Mouse (Mus musculus): ENCODE measurements around the gene Rad23a. TPM values are rescaled to one million over a fixed set of nuclear protein-coding genes. Genes with fewer than 3 reads are reported as not detected.

Gene Rad23a
- total RNA-seq, 2 experiments from 2014 or later, result 63.8 to 77.0 TPM

DNA sequence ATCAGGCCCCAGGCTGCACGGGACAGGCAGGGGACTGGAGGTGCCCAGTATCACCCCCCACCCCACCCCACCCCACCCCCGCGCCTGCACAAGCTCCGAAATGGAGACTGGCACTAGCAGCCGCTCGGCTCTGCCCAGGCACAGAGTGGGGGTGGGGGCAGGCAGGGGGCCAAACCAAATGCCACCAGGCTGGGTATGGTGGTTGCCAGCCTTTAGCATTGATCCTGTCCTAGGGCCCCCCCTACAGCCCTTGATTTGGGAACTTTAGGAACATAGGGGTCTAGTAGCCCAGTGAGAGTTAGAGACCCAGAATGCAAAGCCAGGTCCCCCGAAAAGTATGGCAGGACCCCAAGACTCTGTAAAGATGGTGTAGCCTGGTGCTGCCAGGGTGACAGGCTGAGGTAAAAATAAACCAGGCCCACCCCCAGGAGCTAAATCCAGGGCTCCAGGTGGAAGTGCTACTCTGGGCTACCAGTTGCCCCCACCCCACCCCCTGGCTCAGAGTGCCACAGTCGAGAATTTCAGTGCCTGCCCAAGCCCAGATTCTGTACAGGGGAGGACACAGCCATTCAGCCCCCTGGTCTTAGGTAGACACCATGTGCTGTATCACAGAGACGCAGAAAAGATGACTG lies 50.5 kb downstream of the Rad23a start:
- DNase-seq (ENCODE audit: low spot score in 2 of 2), result no peak

DNA sequence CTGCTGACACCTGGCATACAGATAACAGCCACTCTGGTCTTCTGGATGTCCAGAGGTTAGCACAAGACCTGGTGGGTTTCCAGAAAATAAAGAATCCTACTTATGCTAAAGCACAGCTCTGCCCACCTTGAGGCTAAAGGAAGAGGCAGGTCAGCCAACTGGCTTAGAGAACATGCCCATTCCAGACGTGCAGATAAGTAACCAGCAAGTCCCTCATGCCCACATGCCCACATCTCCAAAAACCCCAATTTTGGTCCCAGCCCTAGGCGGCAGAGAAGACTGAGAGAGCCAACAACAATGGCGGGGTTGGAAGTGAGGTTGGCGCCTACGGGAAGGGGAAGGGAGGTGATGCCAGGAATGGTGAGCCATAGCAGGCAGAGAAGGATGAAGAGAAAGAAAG lies 51.1 kb downstream of the Rad23a start:
- no peak for DNase-seq (ENCODE audit: low spot score in 2 of 2)

DNA sequence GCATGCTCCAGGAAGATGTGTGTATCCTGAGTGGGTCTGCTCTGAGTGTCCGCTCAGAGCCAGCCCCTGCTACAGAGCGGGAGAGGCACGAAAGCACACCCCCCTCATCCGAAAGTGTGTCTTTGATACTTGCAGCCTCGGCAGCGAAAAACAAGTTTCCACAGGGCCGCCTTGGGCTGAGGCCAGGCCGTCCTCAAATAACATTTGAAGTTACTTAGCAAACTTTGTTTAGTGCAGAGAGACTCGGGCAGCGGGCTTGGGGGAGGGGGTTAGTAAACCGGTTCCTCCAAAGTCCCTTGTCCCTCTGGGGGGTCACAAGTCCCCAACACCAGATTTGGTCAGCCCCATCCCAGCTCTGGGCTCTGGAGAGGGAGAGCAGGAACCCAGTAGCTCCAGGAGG lies 51.6 kb downstream of the Rad23a start:
- no peak for DNase-seq (ENCODE audit: low spot score in 2 of 2)

DNA sequence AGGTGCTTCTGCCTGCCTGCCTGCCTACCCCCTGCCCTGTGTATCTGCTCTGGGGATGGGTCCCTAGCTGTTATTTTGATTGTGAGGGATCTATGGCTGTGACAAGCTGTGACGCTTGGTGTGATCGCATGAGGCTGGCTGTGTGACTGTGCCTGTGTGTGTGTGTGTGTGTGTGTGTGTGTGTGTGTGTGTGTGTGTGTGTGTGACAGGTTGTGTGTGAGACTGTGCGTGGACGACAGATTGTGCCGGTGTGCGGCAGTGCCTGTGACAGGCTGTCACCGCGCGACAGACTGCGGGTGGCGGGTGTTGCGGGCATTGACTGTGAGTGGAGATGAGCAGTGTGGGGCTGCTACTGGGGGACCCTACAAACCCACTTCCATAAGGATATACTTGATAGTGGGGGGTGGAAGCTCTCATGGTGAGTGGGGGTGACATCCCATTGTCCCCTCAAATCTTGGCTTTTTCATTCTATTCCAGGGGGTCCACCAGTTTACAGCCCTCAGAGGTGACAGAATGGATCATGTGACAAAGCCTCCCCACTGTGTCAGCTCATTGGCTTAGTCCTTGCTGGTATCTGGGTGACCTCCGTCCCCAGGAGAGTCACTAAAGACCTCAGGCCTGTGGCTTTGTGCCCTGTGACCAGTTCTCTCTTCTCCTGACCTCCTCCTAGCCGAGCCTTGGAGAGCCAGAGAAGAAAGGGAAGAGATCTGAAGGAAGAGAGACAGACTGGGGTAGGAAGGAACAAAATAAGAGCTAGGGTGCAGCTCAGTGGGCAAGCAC lies 52.8 kb downstream of the Rad23a start:
- DNase-seq (ENCODE audit: low spot score in 2 of 2), result no peak

DNA sequence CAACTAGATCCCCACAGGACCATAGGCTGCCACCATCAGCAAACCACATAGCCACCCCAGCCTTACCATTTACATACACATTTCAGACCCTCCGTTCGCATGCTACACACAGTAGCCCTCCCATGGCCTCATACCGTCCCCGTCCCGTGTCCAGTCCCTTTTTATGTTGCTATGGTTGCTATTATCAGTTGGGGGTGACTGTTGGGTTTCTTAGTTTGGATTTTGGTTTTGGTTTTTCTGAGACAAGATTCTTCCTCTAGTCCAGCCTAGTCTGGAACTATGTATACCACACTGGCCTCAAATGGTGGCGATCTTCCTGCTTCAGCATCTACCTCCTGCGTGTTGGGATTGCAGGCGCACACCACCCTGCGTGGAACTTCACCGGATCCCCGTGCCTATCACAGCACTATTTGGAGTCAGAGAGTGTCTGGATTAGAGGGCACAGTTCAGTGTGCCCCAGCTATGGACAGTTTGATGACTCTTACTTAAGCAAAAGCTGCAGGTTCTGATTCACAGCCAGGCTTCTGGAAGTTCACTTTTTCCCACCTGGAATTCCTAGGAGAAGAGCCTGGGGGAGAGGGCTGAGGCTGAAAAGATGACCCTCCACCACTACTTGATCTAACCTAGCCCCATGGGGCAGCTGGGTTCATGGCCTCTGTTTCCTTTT lies 53.5 kb downstream of the Rad23a start:
- no peak for DNase-seq (ENCODE audit: low spot score in 2 of 2)

DNA sequence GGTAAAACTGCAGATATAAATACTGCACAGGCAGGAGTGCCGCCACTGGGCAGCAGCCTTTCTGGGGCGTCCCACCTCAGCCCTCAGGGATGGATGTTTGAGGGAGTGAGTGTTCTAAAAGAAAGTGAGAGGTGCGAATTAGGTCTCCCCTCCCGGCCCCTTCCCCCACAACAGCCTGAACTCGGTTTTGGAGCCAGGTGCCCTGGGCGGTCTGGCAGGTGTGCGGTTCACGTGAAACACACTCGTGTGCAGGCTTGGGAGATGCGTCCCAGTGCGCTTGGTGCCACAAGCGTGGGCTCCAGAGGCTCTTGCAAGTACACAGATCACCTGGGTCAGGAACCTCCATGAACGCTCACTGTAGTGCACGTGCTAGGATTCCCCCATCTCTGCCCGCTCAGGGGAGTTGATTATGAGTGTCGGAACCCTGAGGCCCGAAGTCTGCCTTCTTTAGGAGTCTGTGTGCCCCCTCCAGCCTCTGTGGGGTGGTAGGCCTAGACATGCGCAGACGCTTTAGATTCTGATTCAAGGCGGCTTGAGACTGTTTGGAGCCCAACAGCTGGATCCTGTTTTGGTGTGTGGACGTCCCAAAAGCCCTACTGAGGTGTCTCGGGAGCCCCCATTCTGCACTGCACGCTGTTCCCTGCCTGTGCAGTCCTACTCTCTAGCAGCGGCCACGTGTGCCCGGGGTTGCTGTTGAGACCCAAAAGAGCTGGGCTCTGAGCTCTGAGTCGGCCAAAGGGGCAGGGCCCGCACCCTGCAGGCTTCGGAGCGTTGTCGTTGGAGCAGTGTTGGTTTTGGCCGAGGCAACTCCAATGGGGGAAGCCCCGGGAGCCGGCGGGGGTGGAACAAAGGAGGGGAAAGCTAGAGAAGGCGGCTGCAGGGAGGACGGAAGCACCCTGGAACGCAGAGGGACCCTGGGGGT lies 54.4 kb downstream of the Rad23a start:
- DNase-seq (ENCODE audit: low spot score in 2 of 2), result no peak

DNA sequence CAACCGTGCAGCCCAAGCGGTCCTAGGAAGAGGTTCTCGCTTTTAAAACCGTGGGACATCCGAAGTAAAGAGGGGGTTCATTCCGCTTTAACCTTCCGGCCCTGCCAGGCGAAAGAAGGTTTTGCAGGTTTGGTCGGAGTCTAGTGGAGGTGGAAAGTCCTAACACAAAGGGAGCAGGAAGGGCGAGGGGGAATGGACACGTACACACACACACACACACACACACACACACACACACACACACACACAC lies 55.0 kb downstream of the Rad23a start:
- no peak for DNase-seq (ENCODE audit: low spot score in 2 of 2)

DNA sequence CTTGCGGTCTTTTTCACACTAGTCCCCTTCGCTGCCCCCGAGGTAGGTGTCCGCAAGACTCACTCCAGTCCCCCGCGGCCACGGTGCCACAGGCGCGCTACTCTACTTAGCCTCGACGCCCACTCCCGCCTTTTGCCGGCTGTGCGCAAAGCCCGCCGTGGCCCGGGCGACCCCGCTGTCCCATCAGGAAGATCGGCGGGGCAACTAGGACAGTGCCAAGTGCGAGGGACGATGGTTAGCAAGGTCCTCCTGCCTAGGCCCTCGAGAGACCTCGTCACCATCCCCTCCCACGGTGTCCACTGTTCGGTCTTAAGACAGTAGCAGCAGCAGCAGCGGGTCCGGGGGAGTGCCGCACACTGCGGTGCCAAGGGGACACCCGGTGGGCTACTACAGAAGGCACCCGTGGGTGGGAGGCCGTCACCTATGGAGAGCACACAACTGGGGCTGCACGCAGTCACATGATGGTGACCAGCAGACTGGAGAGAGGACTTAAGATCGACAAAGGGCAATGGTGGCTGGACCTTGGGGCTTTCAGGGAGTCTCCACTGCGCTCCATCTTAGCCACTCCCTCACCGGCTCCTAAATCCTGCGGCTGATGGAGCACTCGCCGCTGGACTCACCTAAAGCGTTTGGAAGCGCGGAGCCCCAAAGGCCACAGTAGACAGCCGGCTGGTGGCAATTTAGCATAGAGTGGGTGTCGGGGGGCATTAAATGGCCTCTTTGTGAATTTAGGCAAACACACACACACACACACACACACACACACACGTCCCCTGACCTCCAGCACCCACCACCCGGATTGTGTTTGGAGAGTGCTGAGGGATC lies 55.6 kb downstream of the Rad23a start:
- no peak for DNase-seq (ENCODE audit: low spot score in 2 of 2)

Small RNA genes within 50 kb of the gene (microRNA-seq; reads per million reads assigned to microRNA genes)
- gene Mir7069, result 5.2 to 9.0 reads per million in 2 experiments

Other genes with a start within 250 kb of the Rad23a start
- gene Ier2, start 177.8 kb downstream of the Rad23a start, total RNA-seq (2021), result 10 to 100 TPM in 1 of 2 experiments, 1 to 10 TPM in 1; 6.2 to 10.0 TPM
- 100 to 1,000 TPM in 1 of 2 experiments, 10 to 100 TPM in 1; 96.9 to 108 TPM for gene Trmt1, start 154.4 kb downstream of the Rad23a start, total RNA-seq (2021)
- 10 to 100 TPM; 94.8 to 95.5 TPM for gene Nacc1, start 152.8 kb downstream of the Rad23a start, total RNA-seq (2021)
- 1 to 10 TPM; 2.0 to 2.2 TPM for gene Lyl1, start 139.2 kb downstream of the Rad23a start, total RNA-seq (2021)
- not detected for gene G430095P16Rik, start 117.7 kb downstream of the Rad23a start, total RNA-seq (2021)
- gene Nfix, start 40.3 kb downstream of the Rad23a start, total RNA-seq (2021), result 100 to 1,000 TPM; 379 to 429 TPM
- gene Dand5, start 17.8 kb downstream of the Rad23a start, total RNA-seq (2021), result 10 to 100 TPM; 10.7 to 10.9 TPM
- 10 to 100 TPM; 27.3 to 27.4 TPM for gene Gadd45gip1, start 9.1 kb downstream of the Rad23a start, total RNA-seq (2021)
- gene Calr, start 6.3 kb upstream of the Rad23a start, total RNA-seq (2021), result 100 to 1,000 TPM; 506 to 521 TPM
- gene Farsa, start 16.3 kb upstream of the Rad23a start, total RNA-seq (2021), result 10 to 100 TPM; 48.8 to 50.1 TPM
- gene Syce2, start 31.4 kb upstream of the Rad23a start, total RNA-seq (2021), result 10 to 100 TPM; 15.7 to 16.5 TPM
- gene Gcdh, start 53.3 kb upstream of the Rad23a start, total RNA-seq (2021), result 10 to 100 TPM; 38.3 to 38.5 TPM
- gene Klf1, start 61.3 kb upstream of the Rad23a start, total RNA-seq (2021), result under 1 TPM in 1 of 2 experiments, not detected in 1; 0.27 TPM
- gene Dnase2a, start 67.9 kb upstream of the Rad23a start, total RNA-seq (2021), result 1 to 10 TPM; 2.8 to 5.1 TPM
- 10 to 100 TPM; 71.8 to 73.3 TPM for gene Mast1, start 96.7 kb upstream of the Rad23a start, total RNA-seq (2021)
- 1 to 10 TPM in 1 of 2 experiments, under 1 TPM in 1; 0.87 to 1.1 TPM for gene Rtbdn, start 106.3 kb upstream of the Rad23a start, total RNA-seq (2021)
- not detected for gene Gm49661, start 128.8 kb upstream of the Rad23a start, total RNA-seq (2021)
- 100 to 1,000 TPM; 319 to 358 TPM for gene Prdx2, start 128.9 kb upstream of the Rad23a start, total RNA-seq (2021)
- gene Rnaseh2a, start 129.1 kb upstream of the Rad23a start, total RNA-seq (2021), result 10 to 100 TPM; 41.8 to 46.2 TPM
- gene Junb, start 138.1 kb upstream of the Rad23a start, total RNA-seq (2021), result 100 to 1,000 TPM; 102 to 103 TPM
- 1 to 10 TPM; 8.1 to 9.5 TPM for gene Hook2, start 149.9 kb upstream of the Rad23a start, total RNA-seq (2021)
- not detected for gene Best2, start 173.9 kb upstream of the Rad23a start, total RNA-seq (2021)
- gene Asna1, start 184.6 kb upstream of the Rad23a start, total RNA-seq (2021), result 100 to 1,000 TPM; 122 to 125 TPM
- 100 to 1,000 TPM; 132 to 133 TPM for gene Trir, start 186.2 kb upstream of the Rad23a start, total RNA-seq (2021)
- gene Tnpo2, start 196.2 kb upstream of the Rad23a start, total RNA-seq (2021), result 100 to 1,000 TPM; 163 to 179 TPM
- gene Fbxw9, start 219.4 kb upstream of the Rad23a start, total RNA-seq (2021), result 10 to 100 TPM; 19.3 to 19.8 TPM
- not detected for gene Gm5741, start 227.3 kb upstream of the Rad23a start, total RNA-seq (2021)
- gene Dhps, start 231.1 kb upstream of the Rad23a start, total RNA-seq (2021), result 10 to 100 TPM; 53.2 to 56.1 TPM
- 10 to 100 TPM; 60.9 to 65.6 TPM for gene Wdr83os, start 240.1 kb upstream of the Rad23a start, total RNA-seq (2021)
- gene Wdr83, start 240.6 kb upstream of the Rad23a start, total RNA-seq (2021), result 10 to 100 TPM; 28.1 to 32.3 TPM
- gene Man2b1, start 242.6 kb upstream of the Rad23a start, total RNA-seq (2021), result 10 to 100 TPM; 33.8 to 34.5 TPM

All from layer of hippocampus, adult 18-20 months (tissue).